Mouse (Mus musculus): ENCODE data around the gene Ift74.
"Not testable (repeated sequence)": the region's sequence is repeated elsewhere in the genome, so short reads cannot be mapped to it uniquely, and the experiment has no call there.

The Ift74 gene

GRCm38 (mm10) chr4:94613972-94614626 is at the start of gene Ift74:
Gene Ift74 (plus strand): TSS chr4:94614491.
- DNase-seq (ENCODE audit: low spot score) = peak; percentile 96

DNA sequence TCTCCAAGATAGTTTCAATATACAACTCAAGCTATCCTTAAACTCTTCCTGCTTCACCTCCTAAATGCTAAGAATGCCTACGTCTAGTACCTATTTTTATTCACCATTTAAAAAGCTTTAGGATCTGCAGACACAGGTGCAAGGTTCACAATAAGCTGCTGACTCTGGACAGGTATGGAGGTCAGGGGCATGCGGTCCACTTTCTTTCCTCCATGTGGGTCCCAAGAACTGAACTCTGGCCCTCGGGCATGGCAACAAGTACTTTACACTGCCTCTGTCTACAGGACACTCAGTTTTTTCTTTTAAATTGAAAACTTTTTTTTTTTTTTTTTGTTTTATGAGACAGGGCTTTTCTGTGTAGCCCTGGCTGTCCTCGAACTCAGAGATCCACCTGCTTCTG is 41.6 kb upstream of the Ift74 start:
- no peak for DNase-seq (ENCODE audit: low spot score)

- no peak for DNase-seq (ENCODE audit: low spot score)
Measured at GRCm38 (mm10) chr4:94591765-94592381, 22.4 kb upstream of the Ift74 start.

GRCm38 (mm10) chr4:94592709-94593108 is 21.6 kb upstream of the Ift74 start:
- DNase-seq (ENCODE audit: low spot score) = no peak

DNA sequence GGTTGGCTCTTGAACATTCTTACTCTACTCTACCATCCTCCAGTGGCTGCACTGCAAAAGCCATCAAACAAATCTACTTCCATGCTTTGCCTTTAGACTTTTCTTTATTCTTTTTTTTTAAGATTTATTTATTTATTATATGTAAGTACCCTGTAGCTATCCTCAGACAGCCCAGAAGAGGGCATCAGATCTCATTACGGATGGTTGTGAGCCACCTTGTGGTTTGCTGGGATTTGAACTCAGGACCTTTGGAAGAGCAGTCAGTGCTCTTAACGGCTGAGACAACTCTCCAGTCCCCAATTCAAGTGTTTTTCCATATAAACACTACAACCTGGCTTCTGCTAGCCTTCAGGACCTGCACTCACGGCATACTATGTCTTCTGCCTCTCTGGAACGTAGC is 12.9 kb upstream of the Ift74 start:
- no peak for DNase-seq (ENCODE audit: low spot score)

DNA sequence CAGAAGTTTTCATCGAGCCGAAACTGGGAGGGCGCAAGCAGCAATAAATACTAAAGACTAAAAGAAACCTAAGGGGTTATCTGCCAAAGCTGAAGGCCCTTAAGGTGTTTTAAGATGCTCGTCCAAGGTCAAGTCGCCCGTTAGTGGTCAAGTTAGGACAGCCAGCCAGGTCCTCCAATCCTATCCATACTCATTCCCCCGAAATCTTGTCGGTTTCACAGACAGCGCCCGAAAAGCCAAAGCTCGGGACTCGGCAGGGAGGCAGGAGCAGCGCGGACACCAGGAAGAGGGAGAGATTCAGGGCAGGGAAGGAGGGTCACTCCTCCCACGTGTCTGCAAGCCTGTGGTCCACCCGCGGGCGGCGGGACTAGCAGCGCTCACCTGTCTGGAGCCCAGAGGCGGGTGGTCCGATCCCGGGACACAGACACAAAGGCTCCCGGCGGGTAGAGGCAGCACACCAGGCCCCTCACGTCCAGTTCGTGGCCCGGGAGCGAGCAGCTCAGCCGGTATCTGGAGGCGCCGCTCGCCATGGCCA is 11.7 kb upstream of the Ift74 start:
- DNase-seq (ENCODE audit: low spot score) = no peak

DNA sequence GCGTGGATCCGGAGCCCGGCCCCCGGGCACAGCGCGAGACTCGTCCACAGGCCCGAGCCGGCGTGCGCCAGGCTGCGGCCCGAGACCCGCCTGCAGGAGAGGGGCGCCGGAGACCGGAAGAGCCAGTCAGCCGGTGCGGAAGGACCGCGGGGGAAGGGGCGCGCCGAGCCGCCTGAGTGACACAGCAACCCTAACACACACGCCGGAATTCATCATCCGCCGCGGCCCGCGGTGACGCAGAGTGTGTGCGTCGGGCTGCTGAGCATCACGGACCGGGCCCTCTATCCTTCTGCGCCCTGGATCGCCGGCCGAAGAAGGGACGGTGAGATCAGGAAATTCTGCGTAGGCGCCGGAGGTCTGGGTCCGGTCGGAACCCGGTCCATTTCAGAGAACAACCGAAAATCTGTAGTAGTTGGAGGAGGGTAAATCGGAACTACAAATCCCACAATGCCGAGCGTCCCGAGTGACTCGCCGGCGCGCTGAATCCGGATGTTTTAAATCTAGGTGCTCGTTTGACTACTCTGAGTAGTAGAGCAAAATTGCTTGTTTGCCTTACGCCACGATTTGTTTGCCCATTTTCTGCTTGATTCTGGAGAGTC is 11.2 kb upstream of the Ift74 start, which contains the start of gene Plaa:
Gene Plaa, minus strand, starts transcription at position 214 of the 599 bp plus-strand sequence.
- DNase-seq (ENCODE audit: low spot score) = peak; percentile 91

DNA sequence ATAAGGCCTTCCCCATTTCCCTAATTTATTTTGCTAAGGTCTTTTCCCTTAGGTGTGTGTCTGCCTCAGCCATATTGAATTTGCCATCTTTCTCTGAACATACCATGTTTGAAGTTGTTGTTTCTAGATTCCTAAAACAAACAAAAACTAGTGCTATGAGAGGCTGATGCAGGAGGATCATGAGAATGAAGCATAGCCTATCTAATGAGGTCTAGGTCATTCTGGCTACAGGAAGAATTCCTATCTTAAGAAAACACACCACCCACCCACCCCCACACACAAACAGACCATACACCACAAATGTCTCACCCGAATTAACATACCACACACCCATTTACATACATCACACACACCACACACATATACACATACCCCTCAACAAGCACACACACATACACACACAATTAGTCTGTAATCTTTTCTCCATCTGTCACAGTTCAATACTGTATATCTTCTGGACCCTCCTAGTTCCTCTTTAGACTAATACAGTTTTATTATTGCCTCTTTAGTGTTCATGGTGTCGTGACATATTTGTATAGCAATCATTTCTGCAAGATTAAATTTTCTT is 9.8 kb upstream of the Ift74 start:
- no peak for DNase-seq (ENCODE audit: low spot score)

DNA sequence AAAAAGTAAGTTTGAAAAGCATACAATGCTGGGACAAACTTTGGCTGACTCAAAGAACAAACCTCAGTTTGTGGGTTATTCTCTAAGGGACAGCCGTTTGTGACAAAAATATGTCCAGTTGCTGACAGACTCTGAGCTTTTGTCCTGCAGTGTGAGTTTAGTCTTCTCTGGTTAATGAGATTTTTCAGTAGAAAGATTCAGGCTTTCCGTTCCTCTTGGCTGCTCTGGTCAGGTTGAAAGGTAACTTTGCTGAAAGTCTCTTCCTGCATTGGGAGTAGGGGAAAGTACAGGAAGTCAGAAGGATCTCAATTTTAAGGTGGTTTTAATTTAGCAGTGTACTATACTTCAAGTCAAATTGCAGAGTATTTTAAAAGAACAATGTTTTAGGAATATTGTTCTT is 8.7 kb upstream of the Ift74 start:
- DNase-seq (ENCODE audit: low spot score) = no peak

GRCm38 (mm10) chr4:94610339-94610738 is 4.0 kb upstream of the Ift74 start:
- DNase-seq (ENCODE audit: low spot score) = no peak

GRCm38 (mm10) chr4:94614627-94615006 is 326 bp downstream of the Ift74 start:
- peak; percentile 7 for DNase-seq (ENCODE audit: low spot score)

GRCm38 (mm10) chr4:94620077-94620476 is 5.8 kb downstream of the Ift74 start:
- DNase-seq (ENCODE audit: low spot score) = no peak

DNA sequence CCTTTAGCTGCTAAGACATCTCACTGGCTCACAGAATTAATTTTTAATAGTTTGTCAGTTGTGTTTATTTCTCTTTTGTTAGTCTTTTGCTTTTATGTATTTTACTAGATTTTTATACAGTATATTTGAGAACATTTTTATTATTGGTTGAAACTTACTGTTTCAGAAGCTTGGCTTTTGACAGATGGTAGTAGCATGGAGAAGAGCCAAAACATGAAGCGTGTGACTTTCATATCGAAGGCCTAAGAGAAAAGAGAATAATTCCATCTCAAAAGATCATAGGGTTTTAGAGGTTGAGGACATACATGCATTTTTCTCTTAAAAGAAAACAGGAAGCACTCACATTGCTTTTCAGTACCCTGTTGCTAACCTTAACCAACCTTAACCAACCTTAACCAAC is 28.9 kb downstream of the Ift74 start:
- DNase-seq (ENCODE audit: low spot score) = no peak

GRCm38 (mm10) chr4:94649920-94650319 is 35.6 kb downstream of the Ift74 start, which contains the start of gene Lrrc19:
Gene Lrrc19 (minus strand): TSS chr4:94650144.
- DNase-seq (ENCODE audit: low spot score) = no peak

GRCm38 (mm10) chr4:94650426-94651175 is 36.3 kb downstream of the Ift74 start:
- not testable (repeated sequence) for DNase-seq (ENCODE audit: low spot score)

DNA sequence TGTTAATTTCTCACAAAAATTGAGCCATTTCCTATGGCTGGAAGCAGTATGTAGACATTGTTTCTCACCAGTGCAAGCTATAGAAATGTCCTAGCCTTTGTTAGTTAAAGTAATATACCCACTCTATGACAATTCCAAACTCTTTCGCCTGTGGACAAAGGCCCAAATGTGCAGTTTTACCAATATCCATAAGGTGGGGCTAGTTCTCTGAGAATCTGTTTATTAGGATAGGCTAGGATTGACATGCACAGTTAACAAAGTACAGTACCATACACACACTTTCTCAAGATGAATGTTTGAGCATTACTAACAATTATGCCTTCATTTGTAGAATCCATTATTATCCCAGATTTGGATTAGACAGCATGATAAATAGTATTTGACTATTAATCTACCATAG is 55.4 kb downstream of the Ift74 start:
- peak; percentile 67 for DNase-seq (ENCODE audit: low spot score)

GRCm38 (mm10) chr4:94680662-94681061 is 66.4 kb downstream of the Ift74 start:
- no peak for DNase-seq (ENCODE audit: low spot score)

- no peak for DNase-seq (ENCODE audit: low spot score)
Measured at GRCm38 (mm10) chr4:94681181-94681580, 66.9 kb downstream of the Ift74 start.

DNA sequence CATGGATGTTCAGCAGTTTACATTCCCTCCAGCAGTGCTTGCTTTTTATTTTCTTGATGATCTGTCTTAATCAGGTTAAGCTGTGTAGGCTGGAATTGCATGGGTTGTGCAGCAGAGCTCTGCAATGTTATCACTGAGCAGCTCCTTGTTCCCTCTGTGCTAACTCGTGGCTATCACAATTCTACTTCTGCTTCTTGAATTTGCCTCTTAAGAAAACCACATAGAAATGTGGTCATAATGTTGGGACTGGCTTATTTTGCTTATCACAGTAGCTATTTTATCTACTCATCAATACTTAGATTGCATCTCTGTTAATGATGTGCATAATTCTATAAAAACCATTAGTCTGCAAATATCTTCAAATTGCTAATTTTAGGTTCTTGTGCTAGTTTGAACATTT is 67.7 kb downstream of the Ift74 start:
- no peak for DNase-seq (ENCODE audit: low spot score)

DNA sequence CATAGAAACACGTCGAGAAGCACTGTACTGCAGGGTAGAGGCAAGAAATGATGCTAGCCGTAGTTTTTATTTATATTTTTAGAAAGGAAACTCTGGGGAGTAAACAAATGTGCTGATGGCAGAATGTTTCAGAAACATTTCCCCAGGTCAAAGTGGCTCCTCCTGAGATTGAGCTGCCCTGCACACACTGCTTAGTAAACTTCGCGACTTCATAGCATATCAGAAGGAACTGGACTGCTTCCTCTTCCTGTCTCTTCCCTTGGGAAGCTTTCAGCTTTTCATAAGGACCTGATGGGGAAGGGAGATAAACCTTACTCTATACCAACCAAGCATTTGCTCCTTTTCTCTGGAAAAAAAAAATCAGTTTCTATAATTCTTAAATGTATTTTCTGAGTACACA is 69.0 kb downstream of the Ift74 start:
- DNase-seq (ENCODE audit: low spot score) = peak; percentile 44

GRCm38 (mm10) chr4:94689804-94690203 is 75.5 kb downstream of the Ift74 start:
- DNase-seq (ENCODE audit: low spot score) = not testable (repeated sequence)

GRCm38 (mm10) chr4:94691078-94691477 is 76.8 kb downstream of the Ift74 start:
- DNase-seq (ENCODE audit: low spot score) = no peak

Data from lung, postnatal 25 days (tissue).